Mouse (Mus musculus) hindbrain, embryonic 10.5 days (tissue): ENCODE measurements at regions not wholly inside any gene's neighbourhood (a gene's known extent, or its start where the extent isn't known, plus 50 kb on each side); places are given as distances from the start of the nearest gene placed in this dataset.
"Not testable (repeated sequence)": the region's sequence is repeated elsewhere in the genome, so short reads cannot be mapped to it uniquely, and the experiment has no call there.

Source experiments
- DNase-seq: peaks from one replicate; pipeline ENCODE4 v3.0.0-alpha.2; 2017; ENCODE audit warnings: low spot score
- H3K27ac ChIP-seq: fragments of 300-500 bp; sonication (generic); 2 replicates; pipeline ENCODE4 v1.5.1; 2016; ENCODE audit warnings: mild to moderate bottlenecking, moderate library complexity
- H3K27me3 ChIP-seq: fragments of 300-500 bp; sonication (generic); 2 replicates; pipeline ENCODE4 v1.6.1; 2016; ENCODE audit warnings: mild to moderate bottlenecking; ENCODE audit not compliant: poor library complexity, insufficient read depth, severe bottlenecking
- H3K36me3 ChIP-seq: fragments of 300-500 bp; sonication (generic); 2 replicates; pipeline ENCODE4 v1.6.1; 2016; ENCODE audit warnings: mild to moderate bottlenecking, moderate library complexity
- H3K4me1 ChIP-seq: fragments of 300-500 bp; sonication (generic); replicated peaks from 2 replicates; pipeline ENCODE4 v1.6.1; 2016; ENCODE audit warnings: mild to moderate bottlenecking
- H3K4me3 ChIP-seq: fragments of 300-500 bp; sonication (generic); 2 replicates; pipeline ENCODE4 v1.5.1; 2016; ENCODE audit warnings: mild to moderate bottlenecking, moderate library complexity
- H3K9me3 ChIP-seq: fragments of 300-500 bp; sonication (generic); 2 replicates; pipeline ENCODE4 v1.6.1; 2016; ENCODE audit warnings: mild to moderate bottlenecking, moderate library complexity
- WGBS: fragments of 180-500 bp; shearing (Covaris S2); methylation state at CpG from one replicate; pipeline ENCODE4 v1.1.7; 2016; 5-methylcytosine and 5-hydroxymethylcytosine counted together

GRCm38 (mm10) chr1:95397188-95397587, 83.8 kb downstream of the Fam174a start:
- H3K4me1 ChIP-seq, result no peaks in the 10 kb centered on the region
- 48% methylated on average over 4 of the region's 4 CpGs for WGBS
- H3K9me3 ChIP-seq, result no peaks in the 10 kb centered on the region
- no peaks in the 10 kb centered on the region for H3K36me3 ChIP-seq
- peak; percentile 6 for DNase-seq
- H3K27ac ChIP-seq, result no peak overlapping the region
- no peaks in the 10 kb centered on the region for H3K27me3 ChIP-seq
- no peak overlapping the region for H3K4me3 ChIP-seq

- Histone ChIP-seq H3K36me3 (no peaks in the 10 kb centered on the region), H3K4me1 (no peaks in the 10 kb centered on the region), H3K27me3 (no peaks in the 10 kb centered on the region), H3K9me3 (no peaks in the 10 kb centered on the region), H3K4me3 (no peak overlapping the region), H3K27ac (no peak overlapping the region)
- 89% methylated on average over 7 of the region's 7 CpGs for WGBS
- no peak for DNase-seq
These were observed 86.3 kb downstream of the Fam174a start for GRCm38 (mm10) chr1:95399764-95400163.

GRCm38 (mm10) chr1:95422253-95422652, 108.8 kb downstream of the Fam174a start:
- WGBS, result 73% methylated on average over 1 of the region's 1 CpGs
- DNase-seq, result no peak
- no peaks in the 10 kb centered on the region for H3K9me3 ChIP-seq
- H3K4me1 ChIP-seq, result no peaks in the 10 kb centered on the region
- no peaks in the 10 kb centered on the region for H3K27me3 ChIP-seq
- H3K36me3 ChIP-seq, result no peaks in the 10 kb centered on the region
- H3K27ac ChIP-seq, result no peak overlapping the region
- no peak overlapping the region for H3K4me3 ChIP-seq

GRCm38 (mm10) chr1:95425420-95425819, 112.0 kb downstream of the Fam174a start:
- no peak overlapping the region for H3K4me3 ChIP-seq
- no peak for DNase-seq
- no peak overlapping the region for H3K27ac ChIP-seq
- no peaks in the 10 kb centered on the region for H3K9me3 ChIP-seq
- no peaks in the 10 kb centered on the region for H3K36me3 ChIP-seq
- no peaks in the 10 kb centered on the region for H3K27me3 ChIP-seq
- no peaks in the 10 kb centered on the region for H3K4me1 ChIP-seq

GRCm38 (mm10) chr1:95437155-95437554, 123.7 kb downstream of the Fam174a start:
- Histone ChIP-seq H3K4me3 (no peak overlapping the region), H3K9me3 (no peaks in the 10 kb centered on the region), H3K4me1 (no peaks in the 10 kb centered on the region), H3K27ac (no peak overlapping the region), H3K27me3 (no peaks in the 10 kb centered on the region), H3K36me3 (no peaks in the 10 kb centered on the region)
- no peak for DNase-seq

- no peaks in the 10 kb centered on the region for H3K27me3 ChIP-seq
- no peak overlapping the region for H3K4me3 ChIP-seq
- DNase-seq, result no peak
- no peaks in the 10 kb centered on the region for H3K36me3 ChIP-seq
- H3K4me1 ChIP-seq, result no peaks in the 10 kb centered on the region
- WGBS, result 70% methylated on average over 3 of the region's 3 CpGs
- no peaks in the 10 kb centered on the region for H3K9me3 ChIP-seq
- no peak overlapping the region for H3K27ac ChIP-seq
These were observed 132.1 kb downstream of the Fam174a start for GRCm38 (mm10) chr1:95445541-95445940.

- WGBS, result 85% methylated on average over 7 of the region's 7 CpGs
- Histone ChIP-seq H3K4me1 (no peaks in the 10 kb centered on the region), H3K27me3 (no peaks in the 10 kb centered on the region)
These were observed 135.6 kb downstream of the Fam174a start for GRCm38 (mm10) chr1:95448962-95449558.

GRCm38 (mm10) chr1:95450920-95451332, 137.5 kb downstream of the Fam174a start:
- no peak overlapping the region for H3K4me3 ChIP-seq
- no peak for DNase-seq
- no peaks in the 10 kb centered on the region for H3K36me3 ChIP-seq
- 86% methylated on average over 4 of the region's 4 CpGs for WGBS
- H3K4me1 ChIP-seq, result no peaks in the 10 kb centered on the region
- H3K27me3 ChIP-seq, result no peaks in the 10 kb centered on the region
- H3K9me3 ChIP-seq, result no peaks in the 10 kb centered on the region
- H3K27ac ChIP-seq, result no peak overlapping the region

More at GRCm38 (mm10) chr1:95448962-95449558, 135.6 kb downstream of the Fam174a start:
- Histone ChIP-seq H3K9me3 (no peaks in the 10 kb centered on the region), H3K36me3 (no peaks in the 10 kb centered on the region), H3K27ac (no peak overlapping the region), H3K4me3 (no peak overlapping the region)
- no peak for DNase-seq

GRCm38 (mm10) chr1:95451755-95452154, 138.3 kb downstream of the Fam174a start:
- H3K36me3 ChIP-seq, H3K27me3 ChIP-seq, H3K27ac ChIP-seq, H3K4me3 ChIP-seq, H3K9me3 ChIP-seq, H3K4me1 ChIP-seq: not testable (repeated sequence)
- DNase-seq, result peak; percentile 87
- 77% methylated on average over 6 of the region's 6 CpGs for WGBS

GRCm38 (mm10) chr1:95454246-95454645, 140.8 kb downstream of the Fam174a start:
- Histone ChIP-seq H3K27me3 (no peaks in the 10 kb centered on the region), H3K4me3 (no peak overlapping the region), H3K9me3 (no peaks in the 10 kb centered on the region), H3K27ac (no peak overlapping the region), H3K36me3 (no peaks in the 10 kb centered on the region), H3K4me1 (no peaks in the 10 kb centered on the region)
- DNase-seq, result no peak
- WGBS, result 59% methylated on average over 2 of the region's 2 CpGs

- no peak for DNase-seq
- H3K27ac ChIP-seq, result no peak overlapping the region
- H3K9me3 ChIP-seq, result no peaks in the 10 kb centered on the region
- no peak overlapping the region for H3K4me3 ChIP-seq
- 97% methylated on average over 1 of the region's 1 CpGs for WGBS
- H3K4me1 ChIP-seq, result no peaks in the 10 kb centered on the region
- no peaks in the 10 kb centered on the region for H3K27me3 ChIP-seq
- no peaks in the 10 kb centered on the region for H3K36me3 ChIP-seq
These were observed 145.9 kb downstream of the Fam174a start for GRCm38 (mm10) chr1:95459355-95459754.

- DNase-seq, result no peak
- H3K36me3 ChIP-seq, result no peaks in the 10 kb centered on the region
- H3K27me3 ChIP-seq, result no peaks in the 10 kb centered on the region
- no peak overlapping the region for H3K27ac ChIP-seq
- 66% methylated on average over 2 of the region's 2 CpGs for WGBS
- no peaks in the 10 kb centered on the region for H3K4me1 ChIP-seq
- H3K9me3 ChIP-seq, result no peaks in the 10 kb centered on the region
- no peak overlapping the region for H3K4me3 ChIP-seq
These were observed 154.7 kb downstream of the Fam174a start for GRCm38 (mm10) chr1:95468095-95468494.

GRCm38 (mm10) chr1:95468772-95469171, 155.3 kb downstream of the Fam174a start:
- DNase-seq, result no peak
- H3K9me3 ChIP-seq, result no peaks in the 10 kb centered on the region
- no peaks in the 10 kb centered on the region for H3K36me3 ChIP-seq
- no peaks in the 10 kb centered on the region for H3K4me1 ChIP-seq
- no peak overlapping the region for H3K27ac ChIP-seq
- WGBS, result 84% methylated on average over 2 of the region's 2 CpGs
- H3K27me3 ChIP-seq, result no peaks in the 10 kb centered on the region
- H3K4me3 ChIP-seq, result no peak overlapping the region

- Histone ChIP-seq H3K4me3 (no peak overlapping the region), H3K4me1 (no peaks in the 10 kb centered on the region), H3K27me3 (no peaks in the 10 kb centered on the region), H3K27ac (no peak overlapping the region), H3K36me3 (no peaks in the 10 kb centered on the region), H3K9me3 (no peaks in the 10 kb centered on the region)
- no peak for DNase-seq
- WGBS, result 88% methylated on average over 1 of the region's 1 CpGs
These were observed 157.1 kb downstream of the Fam174a start for GRCm38 (mm10) chr1:95470491-95470890.
